Mouse (Mus musculus) natural killer cell, adult 2 months (primary cell): ENCODE measurements around the gene Aip.
"Not testable (repeated sequence)": the region's sequence is repeated elsewhere in the genome, so short reads cannot be mapped to it uniquely, and the experiment has no call there.

Source experiments
- DNase-seq, 2 experiments: peaks; one replicate each; pipeline ENCODE4 v3.0.0; 2022; ENCODE audit warnings: low spot score in 2 of 2

Gene Aip

DNA sequence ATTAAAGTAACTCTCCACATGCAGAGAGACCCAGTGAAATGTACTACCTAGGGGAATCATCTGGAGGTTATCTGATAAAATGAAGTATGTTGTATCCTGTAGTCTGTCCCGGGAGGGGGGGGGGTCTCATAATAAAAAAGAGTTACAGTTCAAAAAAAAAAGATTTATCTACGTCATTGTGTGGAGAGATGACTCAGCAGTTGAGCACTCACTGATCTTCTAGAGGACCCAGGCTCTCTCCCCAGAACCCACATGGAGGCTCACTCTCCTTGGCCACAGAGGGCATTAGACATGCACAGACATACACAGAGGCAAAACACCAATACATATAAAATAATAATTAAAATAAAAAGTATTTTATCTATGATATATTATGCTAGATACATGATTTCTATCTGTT, 34.3 kb downstream of the Aip start:
- DNase-seq: no peak

DNA sequence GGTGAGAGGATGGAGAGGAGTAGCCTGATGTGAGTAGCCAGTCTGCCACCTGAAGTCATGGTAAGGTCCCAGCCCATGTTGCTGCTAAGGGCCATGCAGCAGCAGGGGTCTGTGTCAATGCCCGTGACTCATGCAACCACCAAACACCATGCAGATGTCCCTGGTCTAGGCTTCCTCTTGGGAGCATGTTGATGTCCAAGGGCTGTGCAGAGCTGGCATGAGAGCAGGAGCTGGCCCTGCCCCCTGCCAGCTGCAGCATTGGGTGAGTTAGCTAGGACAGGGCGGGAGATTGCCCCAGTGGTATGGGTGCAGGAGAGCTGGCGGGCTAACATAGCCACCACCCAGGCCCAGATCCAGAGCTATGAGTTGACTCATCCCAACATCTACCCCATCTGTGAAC, 35.2 kb downstream of the Aip start:
- DNase-seq: no peak

DNA sequence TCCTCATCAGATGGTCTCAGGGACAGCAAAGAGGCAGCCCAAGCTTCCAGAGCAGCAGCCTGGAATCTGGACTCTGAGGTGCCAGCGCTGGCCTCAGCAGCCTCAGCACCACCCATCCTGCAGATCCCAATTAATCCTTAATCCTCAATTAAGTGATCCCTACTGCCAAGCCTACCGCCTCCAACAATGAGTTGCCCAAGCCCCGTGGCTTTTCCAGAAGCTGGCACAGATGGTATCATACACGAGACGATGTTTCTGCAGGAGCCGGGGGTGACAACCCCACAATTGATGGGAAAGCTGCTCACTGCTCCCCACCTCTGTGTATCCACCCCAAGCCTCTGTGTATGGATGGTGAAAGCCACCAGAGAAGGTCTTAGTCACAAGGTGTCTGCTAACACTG, 36.5 kb downstream of the Aip start:
- DNase-seq: no peak

- no peak for DNase-seq
These were observed 37.5 kb downstream of the Aip start for GRCm38 (mm10) chr19:4088146-4088545.

DNA sequence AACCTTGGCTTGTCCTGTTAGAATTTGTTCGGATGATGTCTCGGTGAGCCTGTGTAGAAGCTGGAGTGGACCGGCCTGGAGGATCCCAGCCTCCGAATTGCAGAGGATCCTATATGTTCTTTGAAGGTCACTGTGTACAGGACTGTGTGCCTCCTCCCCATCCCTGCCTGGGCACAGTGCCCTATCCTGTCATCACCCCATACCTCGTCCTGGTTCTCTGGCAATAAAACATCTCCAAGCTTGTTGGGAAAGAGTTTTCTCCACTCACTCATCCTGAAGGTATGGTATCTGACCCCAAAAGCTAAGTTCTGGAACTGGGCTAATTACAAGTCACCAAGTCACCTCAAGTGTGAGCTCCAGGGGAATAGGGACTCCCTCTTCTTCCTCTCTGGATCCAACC, 38.6 kb downstream of the Aip start:
- DNase-seq: no peak

DNA sequence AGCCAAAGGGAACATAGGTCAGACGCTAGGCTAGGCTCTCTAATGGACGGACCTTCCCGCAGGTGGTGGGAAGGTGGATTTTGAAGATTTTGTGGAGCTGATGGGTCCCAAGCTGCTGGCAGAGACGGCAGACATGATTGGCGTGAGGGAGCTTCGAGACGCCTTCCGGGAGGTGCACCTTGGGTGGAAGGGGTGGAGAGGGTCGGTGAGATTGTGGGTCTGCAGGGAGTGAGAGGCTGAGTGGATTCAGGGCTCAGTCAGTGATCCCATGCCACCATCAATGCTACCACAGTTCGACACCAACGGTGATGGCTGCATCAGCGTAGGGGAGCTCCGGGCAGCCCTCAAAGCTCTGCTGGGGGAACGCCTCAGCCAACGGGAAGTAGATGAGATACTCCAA, 39.5 kb downstream of the Aip start:
- no peak for DNase-seq

DNA sequence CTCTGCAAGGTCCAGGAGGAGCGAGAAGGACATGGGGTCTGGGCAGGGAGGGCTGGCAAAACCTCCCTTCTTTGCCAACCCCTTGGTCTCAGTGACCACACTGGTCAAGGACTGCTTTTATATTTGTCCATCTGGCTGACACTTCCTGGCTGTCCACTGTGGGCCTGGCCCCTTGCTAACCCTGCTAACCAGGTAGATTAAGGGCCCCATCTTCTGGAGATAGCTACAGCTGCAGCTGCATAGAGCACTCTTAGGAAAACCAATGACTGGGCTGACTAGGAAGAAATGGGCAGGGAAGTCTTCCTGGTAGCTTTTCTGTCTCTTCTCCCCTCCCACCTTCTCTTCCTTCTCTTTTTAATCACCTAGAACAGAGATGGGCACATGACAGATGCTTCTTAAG, 40.7 kb downstream of the Aip start:
- DNase-seq: no peak

DNA sequence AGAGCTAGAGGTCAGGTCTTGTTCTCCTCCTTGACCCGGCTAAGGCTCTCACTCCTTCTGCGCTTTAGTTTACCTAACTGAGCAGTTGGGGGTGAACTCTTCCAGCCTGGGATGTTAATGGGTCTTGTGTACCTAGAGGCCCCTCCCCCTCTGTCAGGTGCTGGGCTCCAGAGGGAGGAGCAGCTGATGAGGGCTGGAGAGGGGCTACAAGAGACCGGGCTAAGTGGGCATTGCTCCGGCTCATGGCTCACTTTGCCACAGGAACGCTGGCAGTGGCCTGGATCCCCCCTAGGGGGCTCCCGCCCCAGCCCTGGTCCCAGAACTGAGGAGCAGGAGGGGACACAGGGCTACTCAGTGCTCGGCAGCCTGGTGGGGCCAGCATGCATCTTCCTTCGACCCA, 41.8 kb downstream of the Aip start:
- DNase-seq: no peak

DNA sequence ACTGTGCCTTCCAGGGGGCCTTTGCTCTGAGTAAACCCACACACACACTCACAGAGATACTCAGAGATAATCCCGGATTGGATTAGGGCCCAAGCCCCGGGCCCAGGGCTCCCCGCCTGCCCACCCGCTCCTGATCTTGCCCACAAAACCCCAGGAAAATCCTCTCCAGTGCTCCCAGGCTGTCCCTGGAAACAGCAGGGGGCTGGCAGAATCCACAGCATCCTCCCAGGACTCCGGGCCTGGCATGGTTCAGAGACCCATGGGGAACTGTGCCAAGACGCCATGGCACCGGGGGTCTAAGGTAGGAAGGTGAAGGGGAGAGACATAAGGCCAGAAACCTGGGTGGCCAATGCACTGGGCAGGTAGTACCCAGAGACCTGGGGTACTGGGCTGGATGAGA, 42.3 kb downstream of the Aip start:
- DNase-seq: no peak

- no peak for DNase-seq
These were observed 43.3 kb downstream of the Aip start for GRCm38 (mm10) chr19:4082219-4082965.

DNA sequence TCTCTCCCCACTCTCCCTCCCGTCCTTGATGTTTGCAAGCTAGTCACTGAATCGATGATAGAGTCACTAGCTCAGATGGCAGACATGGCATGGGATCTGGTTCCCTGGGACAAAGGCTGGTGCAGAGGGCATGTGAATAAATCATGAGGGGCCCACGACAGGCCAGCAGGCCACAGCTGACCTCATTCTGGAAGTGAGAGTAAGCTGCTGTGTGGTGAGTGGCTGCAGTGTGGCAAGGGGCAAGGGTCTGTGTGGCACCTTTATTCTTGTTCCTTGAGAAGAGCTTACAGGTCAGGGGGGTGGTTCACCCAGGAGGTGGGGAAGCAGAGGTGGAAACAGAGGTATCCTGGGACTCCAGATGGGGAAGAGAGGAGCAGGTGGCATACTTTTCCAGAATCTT, 44.3 kb downstream of the Aip start, which contains the start of gene Cabp2:
Gene Cabp2, plus strand, starts transcription at position 185 of the 400 bp plus-strand sequence.
- DNase-seq: no peak

DNA sequence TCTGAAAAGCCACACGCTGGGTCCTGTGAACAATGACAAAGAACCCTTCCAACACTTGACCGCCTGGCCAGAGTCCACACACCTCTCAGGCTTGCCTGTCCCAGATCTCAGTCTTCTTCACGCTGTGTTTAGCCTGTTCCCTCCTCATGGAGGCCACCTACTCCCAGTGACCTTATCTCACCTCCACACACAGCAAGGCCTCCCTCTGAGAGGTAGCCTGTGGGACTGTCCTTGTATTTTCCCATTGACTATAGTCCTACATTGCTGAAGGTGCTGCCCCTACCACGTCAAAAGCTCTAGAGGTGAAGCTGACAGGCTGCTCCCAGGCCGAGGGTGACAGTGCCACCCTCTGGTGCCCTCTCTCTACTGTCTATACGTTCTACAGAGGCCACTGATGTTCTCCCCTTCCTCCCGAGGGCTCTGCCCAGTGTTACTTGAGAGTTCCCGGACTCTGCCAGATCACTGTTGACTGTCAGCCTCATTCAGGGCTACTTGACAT, 45.1 kb downstream of the Aip start:
- no peak for DNase-seq

DNA sequence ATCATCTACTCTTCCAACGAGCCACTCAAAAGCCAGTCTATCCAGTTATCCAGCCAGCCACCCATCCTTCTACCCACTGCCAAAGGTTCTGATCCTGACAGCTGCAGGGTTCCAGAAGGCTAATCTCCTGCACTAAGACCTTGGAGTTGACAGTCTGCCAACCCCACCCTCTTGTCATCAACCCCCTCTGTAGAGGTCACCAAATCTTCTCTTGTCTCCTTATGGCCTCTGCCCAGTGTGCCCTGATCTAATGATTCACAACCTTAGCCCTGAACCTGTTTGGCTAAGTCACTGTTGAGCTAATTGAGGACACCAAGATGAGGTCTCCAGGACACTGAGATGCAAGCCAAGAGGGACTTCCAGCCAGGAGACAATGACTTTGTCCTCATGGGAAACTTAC, 46.1 kb downstream of the Aip start:
- DNase-seq: no peak

GRCm38 (mm10) chr19:4075531-4075930, 50.1 kb downstream of the Aip start:
- no peak for DNase-seq

DNA sequence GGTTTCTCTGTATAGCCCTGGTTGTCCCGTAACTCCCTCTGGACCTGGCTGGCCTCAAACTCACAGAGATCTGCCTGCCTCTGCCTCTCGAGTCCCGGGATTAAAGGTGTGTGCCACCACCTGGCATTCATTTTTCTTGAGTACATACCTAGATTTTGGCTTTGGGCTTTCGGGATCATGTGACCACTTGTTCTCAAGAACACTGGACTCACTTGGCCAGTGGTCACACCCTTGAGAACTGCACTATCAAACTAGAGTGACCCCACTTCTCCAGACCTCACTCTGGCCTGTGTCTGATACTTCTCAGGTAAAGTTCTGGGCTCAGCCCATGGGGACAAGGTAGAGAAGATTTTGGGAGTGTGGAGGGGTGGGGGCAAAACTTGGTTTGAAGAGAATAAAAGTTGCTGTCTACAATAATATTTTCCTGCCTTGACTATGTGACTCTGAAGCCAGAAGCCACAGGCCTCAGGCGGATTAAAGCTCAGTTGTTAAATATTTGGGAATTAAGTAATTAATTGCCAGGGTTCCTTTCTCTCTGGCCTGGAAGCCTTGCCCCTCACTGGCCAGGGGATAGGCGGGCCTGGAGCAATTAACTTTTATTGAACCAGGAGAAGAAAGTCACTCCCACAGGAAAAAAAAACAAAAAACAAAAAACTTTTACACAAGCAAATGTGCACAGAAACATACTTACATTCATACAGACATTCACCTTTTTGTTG, 52.8 kb downstream of the Aip start:
- no peak for DNase-seq

DNA sequence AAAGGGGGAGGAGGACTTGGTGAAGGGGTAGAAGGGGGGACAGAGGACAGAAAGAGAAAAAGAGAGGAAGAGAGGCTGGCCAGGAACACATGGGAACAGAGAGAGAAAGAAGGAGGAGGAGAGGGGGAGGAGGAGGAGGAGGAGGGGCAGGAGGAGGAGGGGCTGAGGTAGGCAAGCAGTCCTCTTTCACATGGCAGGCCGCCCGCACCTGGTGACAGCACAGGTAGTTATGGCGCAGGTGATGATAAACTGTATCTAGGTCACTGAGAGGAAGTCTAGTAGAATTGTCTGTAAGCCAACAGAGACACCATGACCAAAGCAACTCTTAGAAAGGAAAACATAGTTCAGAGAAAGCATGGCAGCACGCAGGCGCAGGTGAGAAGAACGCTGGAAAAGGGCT, 54.3 kb downstream of the Aip start:
- no peak for DNase-seq

- DNase-seq: no peak
These were observed 54.9 kb downstream of the Aip start for GRCm38 (mm10) chr19:4070756-4071155.

DNA sequence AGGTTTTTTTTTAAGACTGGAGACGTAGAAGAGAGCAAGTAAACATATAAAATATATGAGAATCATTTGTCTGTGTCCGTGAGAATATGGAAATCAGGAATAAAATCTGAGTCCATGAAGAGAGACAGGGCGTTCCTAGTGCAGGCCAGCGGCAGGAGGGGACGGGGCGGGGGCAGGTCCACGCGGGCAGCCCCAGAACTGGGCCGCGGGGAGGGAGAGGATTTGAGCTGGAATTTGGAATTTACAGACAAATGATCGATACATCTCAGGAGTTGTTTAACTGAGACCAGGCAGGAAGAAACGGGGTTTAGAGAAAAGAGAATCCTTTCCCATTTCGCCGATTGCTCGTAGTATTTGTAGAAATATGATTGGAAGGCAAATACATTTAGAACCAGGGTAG, 55.3 kb downstream of the Aip start:
- DNase-seq: no peak

DNA sequence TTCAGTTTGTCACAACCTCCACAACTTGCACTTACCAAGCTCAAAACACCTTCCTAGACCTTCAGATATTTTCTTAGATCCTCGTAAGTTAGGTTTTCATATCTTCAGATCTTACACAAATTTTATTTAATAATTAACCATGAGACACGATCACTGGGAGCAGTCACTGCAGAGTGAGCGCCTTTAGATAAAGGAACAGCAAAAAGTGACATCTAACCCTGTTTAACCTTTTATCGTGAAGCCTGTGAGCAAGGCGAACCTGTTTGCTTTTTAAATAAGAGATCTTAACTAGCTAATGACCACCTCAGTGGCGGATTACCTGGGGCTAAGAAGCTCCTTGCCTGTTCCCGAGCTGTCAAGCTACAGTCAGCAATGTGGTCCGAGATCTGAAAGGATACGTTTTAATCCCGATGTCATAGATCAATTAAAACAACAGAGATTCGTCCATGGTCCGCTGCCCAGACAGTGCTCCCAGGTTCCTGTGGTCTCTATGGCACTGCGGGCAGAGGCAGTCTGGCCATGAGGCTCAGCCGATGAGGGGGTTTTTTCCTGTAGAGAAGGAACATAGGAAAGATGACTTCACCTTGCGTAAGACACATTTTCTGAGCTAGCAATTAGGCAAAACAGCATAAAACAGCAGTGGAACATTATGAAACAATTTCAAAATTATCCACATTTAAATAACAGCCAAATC, 56.8 kb downstream of the Aip start:
- DNase-seq: no peak

- not testable (repeated sequence) for DNase-seq
These were observed 57.4 kb downstream of the Aip start for GRCm38 (mm10) chr19:4068242-4068641.

- no peak for DNase-seq
These were observed 58.8 kb downstream of the Aip start for GRCm38 (mm10) chr19:4066877-4067276.

- DNase-seq: no peak
These were observed 59.4 kb downstream of the Aip start for GRCm38 (mm10) chr19:4066280-4066679.

- DNase-seq: not testable (repeated sequence)
These were observed 61.2 kb downstream of the Aip start for GRCm38 (mm10) chr19:4064501-4064900.
